Mouse (Mus musculus) hindbrain, embryonic 13.5 days (tissue): ENCODE measurements around the gene Clock. TPM values are rescaled to one million over a fixed set of nuclear protein-coding genes. Genes with fewer than 3 reads are reported as not detected.
A peak's percentile ranks its signal among the peaks of the same experiment; 100 is the strongest.

ENCODE experiments used
- ATAC-seq: fragments of 200-750 bp; cut with Nextera tagmentation; 2 replicates; pipeline ENCODE4 v1.8.0; 2017; ENCODE audit warnings: moderate TSS enrichment; ENCODE audit not compliant: low FRiP score
- H3K27ac ChIP-seq: fragments of 300-500 bp; sonication (generic); 2 replicates; pipeline ENCODE4 v1.5.1; 2015; ENCODE audit warnings: inconsistent platforms, mild to moderate bottlenecking, moderate library complexity
- H3K27me3 ChIP-seq: fragments of 300-500 bp; sonication (generic); 2 replicates; pipeline ENCODE4 v1.6.1; 2015; ENCODE audit warnings: mild to moderate bottlenecking, inconsistent platforms
- H3K36me3 ChIP-seq: fragments of 300-500 bp; sonication (generic); 2 replicates; pipeline ENCODE4 v1.6.1; 2015; ENCODE audit warnings: mild to moderate bottlenecking, inconsistent platforms
- H3K4me1 ChIP-seq: fragments of 300-500 bp; sonication (generic); replicated peaks from 2 replicates; pipeline ENCODE4 v1.6.1; 2015; ENCODE audit warnings: inconsistent platforms
- H3K4me2 ChIP-seq: fragments of 300-500 bp; sonication (generic); 2 replicates; pipeline ENCODE4 v1.6.1; 2015; ENCODE audit warnings: inconsistent platforms, mild to moderate bottlenecking, moderate library complexity
- H3K4me3 ChIP-seq: fragments of 300-500 bp; sonication (generic); 2 replicates; pipeline ENCODE4 v1.5.1; 2015; ENCODE audit warnings: mild to moderate bottlenecking, inconsistent platforms
- H3K9ac ChIP-seq: fragments of 300-500 bp; sonication (generic); 2 replicates; pipeline ENCODE4 v1.6.1; 2015; ENCODE audit warnings: mild to moderate bottlenecking, inconsistent platforms
- H3K9me3 ChIP-seq: fragments of 300-500 bp; sonication (generic); 2 replicates; pipeline ENCODE4 v1.6.1; 2016; ENCODE audit warnings: inconsistent platforms
- WGBS: fragments of 180-500 bp; shearing (Covaris S2); methylation state at CpG from one replicate; pipeline ENCODE4 v1.1.7; 2015; 5-methylcytosine and 5-hydroxymethylcytosine counted together
- polyA plus RNA-seq: library from polyadenylated mRNA; unstranded; fragments of >200 nt; fragmentation: Nextera tagmentation; extraction: Ambion mirVana; gene quantifications from 2 replicates; pipeline ENCODE4 v1.2.1, GENCODE M21; 2015

Clock gene
- polyA plus RNA-seq, 1 experiment from 2014 or later = 15.6 TPM

DNA sequence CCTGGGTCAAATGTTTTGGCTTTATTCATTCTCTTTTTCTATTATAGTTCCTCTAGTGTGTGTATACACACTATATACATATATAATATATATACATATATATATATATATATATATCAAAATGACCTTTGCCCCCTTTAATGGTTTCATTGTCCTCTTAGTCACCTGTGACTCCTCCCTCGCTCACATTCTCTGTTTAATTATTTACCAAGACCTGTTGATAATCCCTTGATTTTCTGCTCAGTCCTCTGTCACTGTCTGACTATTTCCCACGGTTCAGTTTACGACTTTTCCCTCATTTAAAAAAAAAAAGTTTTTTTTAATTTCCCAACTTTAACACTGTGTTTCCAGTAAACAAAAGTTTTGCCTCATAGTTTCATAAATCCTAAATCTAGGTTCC lies 1.7 kb upstream of the Clock start:
- Histone ChIP-seq H3K9me3 (no peaks in the 10 kb centered on the region), H3K4me2 (peak overlapping the region; percentile 84; the same call in 1 of the 2 replicates), H3K4me3 (no peak overlapping the region), H3K36me3 (no peaks in the 10 kb centered on the region), H3K27me3 (no peaks in the 10 kb centered on the region), H3K9ac (no peak overlapping the region), H3K27ac (no peak overlapping the region), H3K4me1 (peaks cover 24% of the 10 kb centered on the region)
- WGBS = 57% methylated on average over 3 of the region's 3 CpGs
- ATAC-seq = no peak

DNA sequence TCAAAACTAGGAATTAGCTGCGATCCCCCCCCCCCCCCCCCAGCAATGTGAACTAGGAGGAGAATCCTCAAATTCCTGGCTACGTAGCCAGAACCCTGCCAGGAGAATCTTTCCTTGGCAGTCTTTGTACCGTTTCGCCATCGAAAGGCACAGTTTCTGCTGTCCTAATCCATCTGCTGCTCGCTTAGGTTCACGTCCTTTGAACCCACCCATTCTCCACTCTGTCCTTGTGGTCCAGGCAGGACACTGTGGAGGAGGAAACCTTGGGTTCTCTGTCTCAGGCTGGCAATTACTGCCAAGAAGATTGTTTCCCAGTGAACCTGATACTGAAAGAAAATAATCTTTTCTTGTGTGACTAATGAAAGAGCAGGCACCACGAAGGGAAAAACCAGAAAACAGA lies 1.0 kb upstream of the Clock start:
- peak overlapping the region; percentile 94 for H3K4me3 ChIP-seq
- H3K36me3 ChIP-seq = no peaks in the 10 kb centered on the region
- no peaks in the 10 kb centered on the region for H3K9me3 ChIP-seq
- no peak for ATAC-seq
- peak overlapping the region; percentile 84 for H3K4me2 ChIP-seq
- H3K4me1 ChIP-seq = peaks cover 30% of the 10 kb centered on the region
- 4% methylated on average over 8 of the region's 8 CpGs for WGBS
- H3K9ac ChIP-seq = peak overlapping the region; percentile 94
- peak overlapping the region; percentile 98; the same call in 1 of the 2 replicates for H3K27ac ChIP-seq
- no peaks in the 10 kb centered on the region for H3K27me3 ChIP-seq

DNA sequence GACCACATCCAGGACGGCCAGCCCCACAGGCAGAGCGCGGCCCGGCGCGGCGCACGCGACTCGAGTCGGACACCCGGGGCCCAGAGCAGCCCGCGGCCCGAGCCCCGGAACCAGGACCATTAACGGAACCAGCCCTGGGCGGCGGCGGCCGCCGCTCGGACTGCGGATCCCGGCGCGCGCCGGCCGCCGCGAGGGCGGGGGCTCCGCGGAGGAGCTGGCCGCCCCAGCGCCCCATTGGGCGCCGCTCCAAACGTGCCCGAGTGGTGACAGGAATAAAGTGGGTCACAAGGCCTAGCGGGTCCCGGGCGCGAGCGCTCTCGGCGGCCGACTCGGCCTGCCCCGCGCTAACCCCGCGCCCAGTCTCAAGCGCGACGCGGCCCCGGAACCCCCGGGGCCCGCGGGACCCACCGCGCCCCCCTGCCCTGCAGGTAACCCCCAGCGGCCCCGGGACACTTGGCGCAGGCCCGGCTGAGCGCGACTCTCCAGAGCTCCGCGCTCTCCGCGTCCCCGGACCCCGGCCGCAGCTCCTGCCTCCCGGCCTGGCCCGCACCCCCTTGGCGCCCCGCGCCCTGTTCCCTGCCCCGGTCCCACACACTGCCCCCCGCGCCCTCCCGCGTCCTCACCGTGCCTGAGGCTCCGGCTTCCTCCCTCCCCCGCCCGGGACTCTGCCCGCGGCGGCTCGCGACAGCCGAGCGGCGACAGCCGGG lies 694 bp downstream of the Clock start:
- Histone ChIP-seq H3K9me3 (no peaks in the 10 kb centered on the region), H3K4me1 (peaks cover 31% of the 10 kb centered on the region), H3K27ac (peak overlapping the region; percentile 98), H3K4me3 (peak overlapping the region; percentile 94), H3K9ac (peak overlapping the region; percentile 94), H3K4me2 (peak overlapping the region; percentile 84), H3K27me3 (no peaks in the 10 kb centered on the region), H3K36me3 (no peaks in the 10 kb centered on the region)
- ATAC-seq = peak; percentile 89
- whole genome bisulfite sequencing = 1% methylated on average over 63 of the region's 100 CpGs

DNA sequence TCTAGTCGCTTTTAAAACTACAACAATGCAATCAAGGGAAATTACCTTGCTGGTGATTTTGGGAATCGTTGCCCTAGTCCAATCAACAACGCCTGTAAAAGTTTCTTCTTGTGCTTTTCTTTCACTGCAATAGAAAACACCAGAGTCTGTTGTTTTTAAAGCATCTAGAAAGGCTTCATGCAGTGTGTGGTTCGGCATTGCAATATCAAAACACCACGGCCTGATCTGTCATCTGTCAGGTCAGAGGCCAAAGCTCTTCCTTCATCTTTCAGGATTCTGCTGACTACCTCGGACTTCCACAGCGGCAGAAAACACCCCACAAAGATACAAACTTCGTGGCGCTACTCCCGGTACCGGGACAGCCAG lies 1.2 kb downstream of the Clock start:
- Histone ChIP-seq H3K9me3 (no peaks in the 10 kb centered on the region), H3K27ac (peak overlapping the region; percentile 98), H3K9ac (peak overlapping the region; percentile 94), H3K4me1 (peaks cover 31% of the 10 kb centered on the region), H3K4me2 (peak overlapping the region; percentile 84), H3K36me3 (no peaks in the 10 kb centered on the region), H3K4me3 (peak overlapping the region; percentile 94), H3K27me3 (no peaks in the 10 kb centered on the region)
- no peak for ATAC-seq
- WGBS = 5% methylated on average over 11 of the region's 11 CpGs

DNA sequence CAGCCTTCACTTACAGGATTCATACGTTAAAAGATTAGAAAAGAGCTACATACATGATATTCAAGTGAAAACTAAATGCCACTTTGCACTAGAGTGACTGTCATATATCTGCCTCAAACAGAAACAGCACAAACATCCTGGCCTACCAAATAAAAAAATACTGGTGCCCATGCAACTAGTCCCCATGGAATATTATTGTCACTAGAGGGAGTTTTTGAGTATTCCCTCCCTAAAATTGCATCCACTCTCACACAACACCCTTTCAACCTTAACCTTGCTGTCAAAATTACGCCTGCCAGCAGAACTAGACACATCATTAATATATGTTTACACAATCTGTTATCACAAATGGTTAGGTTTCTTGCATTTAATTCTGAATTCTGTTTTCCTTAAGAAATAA lies 2.6 kb downstream of the Clock start:
- Histone ChIP-seq H3K4me1 (peaks cover 31% of the 10 kb centered on the region), H3K4me2 (no peak overlapping the region), H3K4me3 (no peak overlapping the region), H3K9ac (no peak overlapping the region), H3K27me3 (no peaks in the 10 kb centered on the region), H3K36me3 (no peaks in the 10 kb centered on the region), H3K27ac (no peak overlapping the region), H3K9me3 (no peaks in the 10 kb centered on the region)
- WGBS = 89% methylated on average over 2 of the region's 2 CpGs
- no peak for ATAC-seq

DNA sequence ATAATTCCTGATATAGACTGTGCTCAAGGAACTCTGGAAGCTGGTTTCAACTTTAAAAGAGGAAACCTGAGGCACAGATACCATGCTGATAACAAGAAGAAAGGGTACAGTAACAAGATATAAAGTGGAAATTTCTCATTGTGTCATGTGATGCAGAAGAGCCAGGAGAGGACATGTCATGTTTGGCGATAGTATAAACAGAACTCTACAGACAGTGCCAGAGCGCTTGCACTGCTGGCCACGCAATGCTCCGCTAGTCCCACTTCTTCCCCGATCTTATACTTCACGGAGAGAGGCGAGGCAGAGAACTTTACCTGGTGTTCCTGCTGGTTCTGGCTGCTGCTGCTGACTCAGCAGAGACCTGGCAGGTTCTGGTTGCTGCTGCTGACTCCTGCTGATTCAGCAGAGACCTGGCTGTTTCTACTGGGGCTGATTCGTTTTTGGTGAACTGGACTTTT lies 15.3 kb downstream of the Clock start:
- Histone ChIP-seq H3K9me3 (no peaks in the 10 kb centered on the region), H3K4me3 (no peak overlapping the region), H3K36me3 (peaks cover 4% of the 10 kb centered on the region), H3K27me3 (no peaks in the 10 kb centered on the region), H3K27ac (no peak overlapping the region), H3K4me1 (no peaks in the 10 kb centered on the region), H3K4me2 (no peak overlapping the region), H3K9ac (no peak overlapping the region)
- 85% methylated on average over 8 of the region's 8 CpGs for WGBS
- no peak for ATAC-seq

DNA sequence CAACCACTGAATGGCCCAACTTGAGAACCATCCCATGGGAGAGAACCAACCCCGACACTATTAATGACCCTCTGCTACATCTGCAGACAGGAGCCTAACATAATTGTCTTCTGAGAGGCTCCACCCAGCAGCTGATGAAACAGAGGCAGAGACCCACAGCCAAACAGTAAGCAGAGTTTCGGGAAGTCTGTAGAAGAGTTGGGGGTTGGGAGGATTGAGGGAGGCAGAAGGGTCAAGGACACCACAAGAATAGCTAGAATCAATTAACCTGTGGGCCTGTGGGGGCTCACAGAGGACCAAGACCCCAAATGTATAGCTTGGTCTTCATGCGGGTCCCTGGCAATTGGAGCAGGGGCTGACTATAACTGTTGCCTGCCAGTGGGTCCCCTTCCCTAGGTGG lies 16.3 kb downstream of the Clock start:
- no peaks in the 10 kb centered on the region for H3K27me3 ChIP-seq
- H3K27ac ChIP-seq = no peak overlapping the region
- ATAC-seq = no peak
- no peak overlapping the region for H3K4me3 ChIP-seq
- H3K36me3 ChIP-seq = peaks cover 4% of the 10 kb centered on the region
- H3K9me3 ChIP-seq = no peaks in the 10 kb centered on the region
- H3K9ac ChIP-seq = no peak overlapping the region
- no peak overlapping the region for H3K4me2 ChIP-seq
- WGBS = 91% methylated on average over 3 of the region's 3 CpGs
- H3K4me1 ChIP-seq = no peaks in the 10 kb centered on the region

DNA sequence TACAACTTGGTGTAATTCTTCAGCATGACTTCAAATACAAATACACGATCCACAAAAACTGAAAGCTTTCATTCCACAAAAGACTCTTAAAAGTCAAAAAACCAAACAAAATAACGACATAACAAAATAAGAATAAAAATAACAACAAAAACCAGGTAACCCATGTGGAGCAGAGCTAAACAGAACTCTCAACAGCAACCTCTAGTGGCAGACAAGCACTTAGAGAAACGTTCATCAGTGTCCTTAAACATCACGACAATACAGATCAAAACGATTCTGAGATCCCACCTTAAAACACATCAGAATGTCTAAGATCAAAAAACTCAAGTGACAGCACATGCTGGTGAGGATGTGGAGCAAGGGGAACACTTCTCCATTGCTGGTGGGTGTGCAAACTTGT lies 17.5 kb downstream of the Clock start:
- Histone ChIP-seq H3K4me2 (no peak overlapping the region), H3K9me3 (no peaks in the 10 kb centered on the region), H3K27ac (no peak overlapping the region), H3K4me3 (no peak overlapping the region), H3K9ac (no peak overlapping the region), H3K27me3 (no peaks in the 10 kb centered on the region), H3K36me3 (peaks cover 4% of the 10 kb centered on the region), H3K4me1 (no peaks in the 10 kb centered on the region)
- ATAC-seq = no peak
- WGBS = 85% methylated on average over 5 of the region's 5 CpGs

DNA sequence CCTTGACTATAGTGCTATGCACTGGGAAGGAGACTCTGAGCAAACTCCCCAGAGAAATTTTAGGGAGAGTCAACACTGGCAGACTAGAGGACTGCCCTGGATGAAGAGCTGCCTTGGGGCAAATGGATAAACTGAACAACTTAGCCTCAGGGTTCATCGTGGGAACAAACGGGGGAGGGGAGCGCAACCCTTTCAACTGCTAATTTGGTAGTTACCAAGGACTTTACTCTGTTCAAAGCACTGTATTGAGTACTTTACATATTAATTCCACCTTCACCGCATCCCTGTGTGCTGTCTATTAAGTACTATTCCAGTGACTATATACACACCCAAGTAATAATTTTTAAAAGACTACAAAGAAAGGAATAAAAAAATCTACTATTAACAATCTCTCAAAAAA lies 18.9 kb downstream of the Clock start:
- Histone ChIP-seq H3K9ac (no peak overlapping the region), H3K4me1 (no peaks in the 10 kb centered on the region), H3K4me2 (no peak overlapping the region), H3K27ac (no peak overlapping the region), H3K4me3 (no peak overlapping the region), H3K9me3 (no peaks in the 10 kb centered on the region), H3K27me3 (no peaks in the 10 kb centered on the region), H3K36me3 (peaks cover 4% of the 10 kb centered on the region)
- WGBS = 45% methylated on average over 4 of the region's 4 CpGs
- ATAC-seq = no peak

DNA sequence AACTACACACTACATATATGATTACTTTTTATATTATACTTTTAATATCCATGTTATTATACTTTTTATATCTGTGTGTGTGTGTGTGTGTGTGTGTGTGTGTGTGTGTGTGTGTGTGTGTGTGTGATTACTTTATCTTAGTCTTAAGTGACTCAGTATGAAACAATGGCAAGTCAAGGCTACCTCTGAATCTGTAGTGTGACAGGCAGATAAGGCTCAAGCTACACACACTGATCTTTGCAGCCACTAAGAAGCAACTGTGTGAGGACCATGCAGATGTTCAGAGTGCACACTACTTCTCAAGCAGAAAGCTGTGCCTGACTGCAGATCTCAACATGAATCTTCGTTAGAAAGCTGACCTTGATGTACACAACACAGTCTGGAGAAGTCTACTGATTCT lies 20.7 kb downstream of the Clock start:
- no peaks in the 10 kb centered on the region for H3K27me3 ChIP-seq
- no peak for ATAC-seq
- no peak overlapping the region for H3K9ac ChIP-seq
- WGBS = 81% methylated on average over 1 of the region's 1 CpGs
- no peak overlapping the region for H3K27ac ChIP-seq
- H3K9me3 ChIP-seq = no peaks in the 10 kb centered on the region
- no peaks in the 10 kb centered on the region for H3K36me3 ChIP-seq
- H3K4me3 ChIP-seq = no peak overlapping the region
- H3K4me1 ChIP-seq = no peaks in the 10 kb centered on the region
- no peak overlapping the region for H3K4me2 ChIP-seq

DNA sequence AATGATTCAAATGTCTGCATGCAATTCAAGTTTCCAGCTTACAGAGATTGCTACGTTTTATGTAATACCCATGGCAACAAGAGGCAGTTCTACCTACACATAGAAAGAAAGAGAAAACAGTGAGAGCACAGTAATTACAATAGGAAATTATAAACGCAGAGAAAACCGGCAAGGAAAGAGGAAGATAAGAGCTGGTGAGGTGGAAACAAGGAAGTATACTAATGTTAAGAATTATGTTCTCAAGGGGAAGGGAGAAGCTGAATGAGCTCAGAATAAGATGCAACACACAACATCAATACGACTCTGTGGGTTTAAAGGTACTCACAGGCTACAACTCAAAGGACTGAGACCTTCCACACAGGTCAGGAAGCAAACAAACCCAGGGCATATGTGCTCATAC lies 29.6 kb downstream of the Clock start:
- no peak overlapping the region for H3K27ac ChIP-seq
- H3K4me1 ChIP-seq = no peaks in the 10 kb centered on the region
- no peak overlapping the region for H3K4me3 ChIP-seq
- WGBS = 90% methylated on average over 4 of the region's 4 CpGs
- no peak for ATAC-seq
- no peak overlapping the region for H3K9ac ChIP-seq
- H3K9me3 ChIP-seq = no peaks in the 10 kb centered on the region
- no peaks in the 10 kb centered on the region for H3K27me3 ChIP-seq
- no peak overlapping the region for H3K4me2 ChIP-seq
- 0 out of 2 replicates have a peak, but pooled peaks cover 5% of the 10 kb centered on the region for H3K36me3 ChIP-seq

DNA sequence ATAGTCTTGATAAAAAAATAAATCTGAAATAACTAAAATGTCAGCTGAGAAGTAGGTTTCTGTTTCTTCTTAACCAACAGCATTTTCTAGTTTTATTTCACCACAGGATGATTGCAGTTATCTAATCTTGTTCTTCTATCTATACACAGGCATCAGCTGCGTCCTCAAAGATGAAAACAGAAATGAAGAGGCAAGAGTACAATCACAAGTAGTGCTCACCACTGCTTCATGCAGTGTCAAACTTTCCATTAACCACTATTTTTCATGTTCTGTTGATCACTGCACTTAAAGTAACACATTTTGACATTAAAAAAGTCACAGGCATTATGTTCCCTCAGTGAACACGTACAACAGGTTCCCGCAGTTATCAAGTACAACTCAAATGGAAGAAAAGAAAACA lies 53.6 kb downstream of the Clock start:
- H3K36me3 ChIP-seq = peaks cover 17% of the 10 kb centered on the region
- 98% methylated on average over 3 of the region's 3 CpGs for WGBS
- ATAC-seq = no peak
- no peak overlapping the region for H3K9ac ChIP-seq
- no peak overlapping the region for H3K27ac ChIP-seq
- H3K27me3 ChIP-seq = no peaks in the 10 kb centered on the region
- H3K4me3 ChIP-seq = no peak overlapping the region
- H3K4me2 ChIP-seq = no peak overlapping the region
- H3K4me1 ChIP-seq = no peaks in the 10 kb centered on the region
- no peaks in the 10 kb centered on the region for H3K9me3 ChIP-seq

DNA sequence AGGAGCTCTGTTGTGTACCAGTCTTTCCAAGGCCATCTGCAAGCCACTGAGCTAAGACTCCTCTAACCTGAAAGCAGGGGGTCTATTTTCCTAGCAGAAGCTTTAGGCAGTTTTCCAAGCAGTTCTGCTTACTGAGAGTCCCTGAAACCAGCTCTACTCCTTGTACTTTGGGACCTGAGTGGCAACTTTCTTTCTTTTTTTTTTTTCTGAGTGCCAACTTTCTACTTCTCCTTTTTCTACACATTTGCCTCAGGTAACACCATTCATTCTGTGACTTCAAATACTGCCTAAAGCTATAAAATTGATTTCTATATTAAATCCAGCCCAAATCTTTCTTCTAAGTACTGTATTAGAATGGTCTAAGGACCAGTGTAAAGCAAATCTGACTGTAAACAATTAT lies 58.1 kb downstream of the Clock start:
- H3K27ac ChIP-seq = no peak overlapping the region
- no peak overlapping the region for H3K9ac ChIP-seq
- H3K9me3 ChIP-seq = no peaks in the 10 kb centered on the region
- peaks cover 27% of the 10 kb centered on the region for H3K36me3 ChIP-seq
- H3K4me1 ChIP-seq = no peaks in the 10 kb centered on the region
- no peak for ATAC-seq
- no peak overlapping the region for H3K4me2 ChIP-seq
- H3K4me3 ChIP-seq = no peak overlapping the region
- H3K27me3 ChIP-seq = no peaks in the 10 kb centered on the region
